Mouse (Mus musculus) kidney, postnatal 4 days (tissue): Measurements from ENCODE around the gene Mau2.
A peak's percentile ranks its signal among the peaks of the same experiment; 100 is the strongest.
"Not testable (repeated sequence)": the region's sequence is repeated elsewhere in the genome, so short reads cannot be mapped to it uniquely, and the experiment has no call there.

ENCODE experiments used
- DNase-seq, 2 experiments: peaks; one replicate each; pipeline ENCODE4 v3.0.0; 2021; ENCODE audit warnings: mixed read lengths in 2 of 2

Gene Mau2

GRCm38 (mm10) chr8:70042583-70043455, at the start of gene Mau2, which contains the start of gene Sugp1:
Mau2 (minus strand) TSS chr8:70042734.
Sugp1 (plus strand) TSS chr8:70042813.
- peak; percentile 98 to 99 for DNase-seq

DNA sequence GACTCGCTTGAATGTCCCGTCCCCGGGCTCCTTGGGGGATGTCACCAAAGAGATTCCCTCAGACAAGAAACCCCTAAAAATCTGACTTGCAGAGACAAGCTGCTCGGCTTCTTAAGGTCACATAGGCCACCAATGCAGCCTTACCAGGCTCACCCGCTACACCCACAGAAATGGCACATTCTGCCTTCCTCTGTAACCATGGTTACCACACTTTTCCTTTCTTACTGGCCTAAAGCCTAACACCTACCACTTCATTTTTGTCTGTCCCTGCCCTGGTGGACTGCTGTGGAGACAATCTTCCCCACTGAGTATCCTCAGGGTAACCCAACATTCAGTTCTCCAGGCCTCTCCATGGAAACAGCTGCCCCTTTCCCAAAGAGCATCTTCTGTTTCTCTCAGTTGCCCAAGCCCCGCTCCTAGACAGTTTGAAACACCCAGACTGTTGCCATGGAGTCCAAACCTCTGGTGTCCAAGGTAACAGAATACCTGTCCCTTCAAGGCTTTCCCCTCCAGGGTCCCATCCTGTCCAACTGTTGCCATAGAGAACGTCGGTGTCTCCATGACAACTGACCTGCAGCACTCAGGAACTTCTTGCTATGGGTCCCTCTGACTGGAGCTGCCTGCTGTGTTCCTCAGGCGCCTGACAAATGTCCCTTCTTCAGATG, 46.9 kb upstream of the Mau2 start:
- DNase-seq: no peak

- peak; percentile 64 to 72 for DNase-seq
These were observed 45.5 kb upstream of the Mau2 start for GRCm38 (mm10) chr8:70087836-70088650.

GRCm38 (mm10) chr8:70087237-70087636, 44.7 kb upstream of the Mau2 start:
- peak in 1 of 2 experiments; percentile 10 for DNase-seq

DNA sequence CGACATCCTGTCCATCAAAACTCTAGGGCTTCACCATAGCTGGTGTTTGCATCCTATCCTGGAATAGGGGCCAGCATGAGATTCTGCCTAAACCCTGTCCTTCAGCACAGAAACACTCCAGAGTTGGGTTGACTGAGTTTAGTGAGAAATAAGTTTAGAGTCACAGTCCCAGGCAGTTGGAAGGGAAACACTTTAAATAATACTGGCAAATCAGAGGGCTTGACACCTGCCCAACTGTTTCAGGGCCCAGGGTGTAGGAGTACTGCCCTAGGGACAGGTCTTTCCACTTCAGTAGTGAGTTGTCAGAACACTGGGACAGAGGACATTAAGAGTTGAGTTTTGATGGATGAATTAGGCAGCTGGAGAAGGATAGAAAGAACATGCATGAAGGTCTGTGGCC, 43.6 kb upstream of the Mau2 start:
- no peak for DNase-seq

- peak; percentile 19 to 27 for DNase-seq
These were observed 41.9 kb upstream of the Mau2 start for GRCm38 (mm10) chr8:70084191-70085065.

- peak; percentile 65 to 76 for DNase-seq
These were observed 40.8 kb upstream of the Mau2 start, which contains the start of gene Hapln4 for GRCm38 (mm10) chr8:70083285-70083684. Hapln4 (plus strand) TSS chr8:70083457.

GRCm38 (mm10) chr8:70081976-70082375, 39.4 kb upstream of the Mau2 start:
- no peak for DNase-seq

- no peak for DNase-seq
These were observed 31.1 kb upstream of the Mau2 start for GRCm38 (mm10) chr8:70073682-70074081.

GRCm38 (mm10) chr8:70073120-70073519, 30.6 kb upstream of the Mau2 start:
- no peak for DNase-seq

- peak; percentile 51 to 68 for DNase-seq
These were observed 30.0 kb upstream of the Mau2 start, which contains the start of gene Tm6sf2 for GRCm38 (mm10) chr8:70072441-70073069. Tm6sf2 (plus strand) TSS chr8:70072924.

DNA sequence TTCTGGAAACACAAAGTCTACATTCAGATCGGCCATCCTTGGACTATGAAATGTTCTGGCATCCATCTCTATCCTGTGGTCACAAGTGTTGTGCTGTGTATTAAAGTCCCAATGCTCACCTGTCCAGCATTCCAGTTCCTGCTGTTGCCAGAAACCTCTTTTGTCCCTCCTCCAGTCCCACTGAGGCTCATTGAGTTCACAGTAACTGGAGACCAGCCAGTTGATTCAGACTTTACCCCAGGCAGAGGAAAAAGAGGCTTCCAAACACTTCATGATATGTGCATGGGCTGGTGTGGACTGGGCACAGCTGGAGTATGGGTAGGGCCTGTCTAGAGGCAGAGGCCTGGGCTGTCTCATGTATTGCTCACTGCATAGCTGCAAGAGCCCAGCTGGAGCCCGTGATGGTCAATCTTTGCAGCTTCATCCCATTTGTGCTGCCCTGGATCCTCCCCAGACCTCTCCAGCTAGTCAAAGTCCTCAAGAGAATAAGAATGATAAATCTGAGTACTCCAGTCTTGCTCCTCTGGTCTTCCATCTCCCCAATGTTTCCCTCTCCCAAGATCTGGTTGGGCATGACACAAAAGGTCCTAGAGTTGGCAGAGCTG, 29.4 kb upstream of the Mau2 start:
- DNase-seq: peak in 1 of 2 experiments; percentile 28

DNA sequence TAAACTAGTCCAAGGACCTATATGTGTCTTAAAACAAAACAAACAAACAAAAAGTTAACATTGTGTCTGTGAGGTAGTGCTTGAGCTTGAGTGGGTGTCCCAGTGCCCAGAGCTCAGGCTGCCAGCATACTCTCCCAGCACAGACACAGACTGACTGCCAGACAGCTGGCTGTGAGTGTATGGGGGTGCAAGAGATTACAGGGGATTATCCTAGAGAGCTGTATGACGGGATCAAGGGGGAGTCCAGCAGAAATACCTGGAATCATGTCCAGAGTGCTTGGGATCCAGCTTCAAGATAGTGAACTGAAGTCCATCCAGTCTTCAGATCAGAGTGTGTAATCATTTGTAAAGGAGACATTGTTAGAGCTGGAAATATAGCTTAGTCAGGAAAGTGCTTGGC, 15.2 kb upstream of the Mau2 start:
- DNase-seq: no peak

DNA sequence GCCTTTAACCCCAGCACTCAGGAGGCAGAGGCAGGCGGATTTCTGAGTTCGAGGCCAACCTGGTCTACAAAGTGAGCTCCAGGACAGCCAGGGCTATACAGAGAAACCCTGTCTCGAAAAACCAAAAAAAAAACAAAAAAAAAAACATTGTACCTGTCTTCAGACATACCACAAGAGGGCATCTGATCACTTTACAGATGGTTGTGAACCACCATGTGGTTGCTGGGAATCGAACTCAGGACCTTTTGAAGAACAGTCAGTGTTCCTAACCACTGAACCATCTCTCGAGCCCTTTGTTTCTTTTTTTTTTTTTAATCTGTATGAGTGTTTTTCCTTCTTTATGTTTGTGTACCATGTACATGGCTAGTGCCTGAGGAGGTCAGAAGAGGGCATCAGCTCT, 7.9 kb upstream of the Mau2 start:
- not testable (repeated sequence) for DNase-seq

DNA sequence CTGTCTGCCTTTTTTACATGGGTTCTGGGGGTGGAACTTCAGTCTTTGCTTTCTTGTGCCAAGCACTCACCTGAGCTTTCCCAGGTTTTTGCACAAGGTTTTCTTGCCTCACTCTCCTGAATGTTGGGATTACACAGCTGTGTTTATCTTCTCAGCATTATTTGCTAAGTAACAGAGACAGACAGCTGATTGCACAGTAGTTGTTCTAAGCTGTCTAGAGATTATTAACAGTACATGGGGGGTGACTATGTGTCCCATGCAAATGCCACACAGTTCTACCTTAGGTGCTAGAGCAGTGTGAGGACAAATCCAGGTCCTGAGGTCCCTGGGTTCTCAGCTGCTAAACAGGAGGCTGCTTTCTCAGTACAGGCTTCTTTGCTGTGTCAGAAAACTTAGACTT, 7.1 kb upstream of the Mau2 start:
- no peak for DNase-seq

- no peak for DNase-seq
These were observed 1.5 kb upstream of the Mau2 start for GRCm38 (mm10) chr8:70043996-70044395.

GRCm38 (mm10) chr8:70041885-70042546, 518 bp downstream of the Mau2 start:
- peak in 1 of 2 experiments; percentile 64 for DNase-seq

- DNase-seq: no peak
These were observed 4.5 kb downstream of the Mau2 start for GRCm38 (mm10) chr8:70037994-70038393.

- DNase-seq: no peak
These were observed 12.3 kb downstream of the Mau2 start for GRCm38 (mm10) chr8:70030255-70030654.

GRCm38 (mm10) chr8:70026151-70026550, 16.4 kb downstream of the Mau2 start:
- DNase-seq: no peak
